Mouse (Mus musculus) cerebellum, postnatal 4 days (tissue): ENCODE measurements at regions not wholly inside any gene's neighbourhood (a gene's known extent, or its start where the extent isn't known, plus 50 kb on each side); places are given as distances from the start of the nearest gene placed in this dataset.

Experiments
- DNase-seq, 2 experiments: peaks; one replicate each; pipeline ENCODE4 v3.0.0; 2022; ENCODE audit warnings: low spot score in 2 of 2, mixed read lengths in 1 of 2

DNA sequence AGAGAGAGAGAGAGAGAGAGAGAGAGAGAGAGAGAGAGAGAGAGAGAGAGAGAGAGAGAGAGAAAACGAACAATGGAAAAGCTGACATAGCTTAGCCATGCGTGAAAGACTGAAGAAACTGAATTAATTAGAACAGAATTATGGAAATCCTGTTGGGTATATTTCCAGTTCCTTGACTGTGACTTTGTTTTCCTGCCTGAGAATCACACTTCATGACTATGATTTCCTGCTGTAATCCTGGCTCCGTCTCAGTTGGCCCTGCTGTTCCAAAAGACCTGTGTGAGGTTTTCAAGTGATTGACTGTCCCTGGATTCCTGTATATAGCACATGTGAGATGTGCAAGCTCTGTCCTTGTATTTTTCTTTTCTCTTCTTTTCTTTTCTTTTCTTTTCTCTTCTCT, 1568.4 kb downstream of the Pla2g4a start:
- DNase-seq: peak in 1 of 2 experiments; percentile 4
